Mouse (Mus musculus) thymus, adult 2 months (tissue): ENCODE measurements around the gene Traf3ip2.

Source experiments
- CTCF ChIP-seq: fragments of 200-500 bp; IDR thresholded peaks from 2 replicates; pipeline ENCODE4 v1.5.1; 2012; ENCODE audit warnings: mild to moderate bottlenecking, control low read depth, low read length, moderate library complexity, borderline replicate concordance; ENCODE audit not compliant: control insufficient read depth, poor library complexity, insufficient read depth; ENCODE audit errors: extremely low read depth
- POLR2A ChIP-seq: fragments of 200-500 bp; IDR thresholded peaks from 2 replicates; pipeline ENCODE4 v1.6.1; 2012; ENCODE audit warnings: mild to moderate bottlenecking, low read length, control low read depth, moderate library complexity; ENCODE audit not compliant: control insufficient read depth, poor library complexity, insufficient read depth; ENCODE audit errors: extremely low read depth

DNA sequence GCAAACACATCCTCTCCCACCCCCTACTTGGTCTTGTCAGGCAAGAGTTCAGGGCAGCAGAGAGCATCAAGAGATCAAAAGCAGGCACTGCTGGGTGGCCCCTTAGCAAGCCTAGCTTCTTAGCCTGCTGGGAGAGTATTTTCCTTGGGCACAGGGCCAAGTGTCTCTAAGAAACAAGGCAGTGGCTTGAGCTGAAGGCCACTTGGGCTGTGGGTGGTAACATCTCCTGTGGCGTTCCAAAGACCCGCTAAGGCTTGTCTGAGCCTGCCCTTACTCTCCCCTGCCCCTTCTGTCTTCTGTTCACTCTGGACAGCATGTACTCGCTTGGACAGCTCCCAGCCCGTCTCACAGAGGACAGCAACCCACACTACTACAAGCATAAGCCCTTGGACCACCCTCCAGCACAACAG, 28.1 kb downstream of the Traf3ip2 start:
- TF ChIP-seq CTCF (no peak), POLR2A (no peak)
